Mouse (Mus musculus): Measurements from ENCODE around the gene Fads1. TPM values are rescaled to one million over a fixed set of nuclear protein-coding genes. Genes with fewer than 3 reads are reported as not detected.

Gene Fads1
- polyA plus RNA-seq, 1 experiment: 161 TPM

DNA sequence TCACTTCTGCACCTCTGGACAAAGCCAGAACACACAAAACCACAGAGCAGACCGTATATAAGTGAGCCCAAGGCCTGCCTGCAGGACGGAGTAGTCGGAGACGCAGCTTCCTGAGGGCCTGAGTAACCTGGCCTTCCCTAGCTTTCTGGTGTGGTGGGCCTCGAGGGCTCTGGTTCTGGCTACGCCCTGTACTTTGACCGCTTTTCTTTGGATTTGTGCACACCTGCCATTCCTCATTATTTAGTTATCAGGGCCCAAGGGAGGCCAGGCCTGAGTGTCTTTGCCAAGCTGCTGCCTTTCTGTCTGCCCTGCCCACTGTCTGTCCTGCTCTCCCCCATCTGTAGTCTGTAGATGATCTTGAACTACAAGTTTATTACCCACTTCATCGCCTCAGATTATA, 7.3 kb downstream of the Fads1 start:
- WGBS: 79% methylated on average over 8 of the region's 8 CpGs
- no peak overlapping the region for H3K27ac ChIP-seq (ENCODE audit: insufficient read depth, low read length)
- H3K27me3 ChIP-seq (ENCODE audit: control insufficient read depth, insufficient read depth, low read length): no peaks in the 10 kb centered on the region
- DNase-seq: no peak
- no peak overlapping the region for H3K4me3 ChIP-seq (replicated peaks; ENCODE audit: insufficient read depth, low read depth, low read length)
- TF ChIP-seq CTCF (IDR thresholded peaks at IDR 0.05; ENCODE audit: borderline replicate concordance, insufficient read depth, low read depth, low read length): no peak
- no peak for TF ChIP-seq POLR2A (IDR thresholded peaks at IDR 0.05; ENCODE audit: borderline replicate concordance, insufficient read depth, low read length)
- peaks cover 11% of the 10 kb centered on the region for H3K4me1 ChIP-seq (ENCODE audit: control insufficient read depth, insufficient read depth, low read length)

DNA sequence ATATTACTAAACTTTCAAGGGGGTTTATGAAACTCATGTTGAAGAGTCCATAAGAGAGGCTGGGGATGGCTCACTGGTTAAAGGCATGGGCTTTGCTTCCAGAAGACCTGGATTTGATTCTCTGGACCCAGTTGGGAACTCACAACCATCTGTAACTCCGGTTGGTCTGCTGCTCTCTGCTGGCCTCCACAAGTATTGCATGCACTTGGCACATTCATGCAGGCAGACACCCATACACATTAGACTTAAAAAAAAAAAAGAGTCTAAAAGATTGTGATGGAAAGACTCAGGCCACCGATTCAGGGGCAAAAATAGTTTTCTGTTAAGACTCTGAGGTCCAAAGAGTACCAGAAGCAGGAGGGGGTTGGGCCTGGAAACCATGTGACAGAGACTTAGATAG, 8.1 kb downstream of the Fads1 start:
- TF ChIP-seq POLR2A (IDR thresholded peaks at IDR 0.05; ENCODE audit: borderline replicate concordance, insufficient read depth, low read length): no peak
- TF ChIP-seq CTCF (IDR thresholded peaks at IDR 0.05; ENCODE audit: borderline replicate concordance, insufficient read depth, low read depth, low read length): peak; percentile 57; the same call in 1 of the 2 replicates
- H3K27ac ChIP-seq (ENCODE audit: insufficient read depth, low read length): no peak overlapping the region

DNA sequence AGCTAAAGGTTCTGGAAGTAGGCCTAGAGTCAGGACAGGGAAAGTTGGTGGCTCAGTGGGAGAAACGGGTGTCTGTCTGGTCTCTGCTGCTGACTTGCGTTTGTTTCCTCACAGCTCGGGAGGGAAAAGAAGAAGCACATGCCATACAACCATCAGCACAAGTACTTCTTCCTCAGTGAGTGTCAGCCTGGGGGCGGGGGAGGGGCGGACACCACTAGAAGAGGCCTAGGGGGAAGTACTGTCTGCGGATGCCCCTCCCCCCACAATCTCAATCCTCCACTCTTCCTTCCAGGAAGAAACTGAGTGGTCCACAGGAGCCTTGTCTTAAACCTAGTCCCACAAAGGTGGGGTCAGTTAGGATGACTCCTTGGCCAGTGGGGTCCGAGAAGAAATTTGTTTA, 8.6 kb downstream of the Fads1 start:
- no peak for TF ChIP-seq POLR2A (IDR thresholded peaks at IDR 0.05; ENCODE audit: borderline replicate concordance, insufficient read depth, low read length)
- no peak for TF ChIP-seq CTCF (IDR thresholded peaks at IDR 0.05; ENCODE audit: borderline replicate concordance, insufficient read depth, low read depth, low read length)
- Histone ChIP-seq H3K4me3 (replicated peaks; ENCODE audit: insufficient read depth, low read depth, low read length) (no peak overlapping the region), H3K27me3 (ENCODE audit: control insufficient read depth, insufficient read depth, low read length) (no peaks in the 10 kb centered on the region), H3K4me1 (ENCODE audit: control insufficient read depth, insufficient read depth, low read length) (peaks cover 11% of the 10 kb centered on the region), H3K27ac (ENCODE audit: insufficient read depth, low read length) (no peak overlapping the region)
- 78% methylated on average over 7 of the region's 7 CpGs for WGBS
- DNase-seq: no peak

More for the DNA sequence above, 8.1 kb downstream of the Fads1 start:
- DNase-seq: peak; percentile 42 to 53
- no peak overlapping the region for H3K4me3 ChIP-seq (replicated peaks; ENCODE audit: insufficient read depth, low read depth, low read length)
- peaks cover 11% of the 10 kb centered on the region for H3K4me1 ChIP-seq (ENCODE audit: control insufficient read depth, insufficient read depth, low read length)
- no peaks in the 10 kb centered on the region for H3K27me3 ChIP-seq (ENCODE audit: control insufficient read depth, insufficient read depth, low read length)
- WGBS: 43% methylated on average over 2 of the region's 2 CpGs

DNA sequence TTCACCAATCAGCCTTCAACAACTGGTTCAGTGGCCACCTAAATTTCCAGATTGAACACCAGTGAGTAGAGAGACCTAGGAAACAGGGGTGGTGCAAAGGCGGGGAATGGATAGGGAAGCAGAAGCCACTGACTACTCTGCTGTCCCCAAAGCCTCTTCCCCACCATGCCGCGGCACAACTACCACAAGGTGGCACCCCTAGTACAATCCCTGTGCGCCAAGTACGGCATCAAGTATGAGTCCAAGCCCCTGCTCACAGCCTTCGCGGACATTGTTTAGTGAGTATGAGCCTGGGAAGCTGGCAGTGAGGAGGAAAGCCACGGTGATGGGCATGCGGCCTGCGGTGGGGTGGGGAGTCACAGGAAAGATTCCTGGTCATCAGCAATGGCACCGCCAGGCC, 11.6 kb downstream of the Fads1 start:
- H3K4me1 ChIP-seq (ENCODE audit: control insufficient read depth, insufficient read depth, low read length): no peaks in the 10 kb centered on the region
- H3K4me3 ChIP-seq (replicated peaks; ENCODE audit: insufficient read depth, low read depth, low read length): no peak overlapping the region
- H3K27ac ChIP-seq (ENCODE audit: insufficient read depth, low read length): no peak overlapping the region
- 78% methylated on average over 11 of the region's 11 CpGs for WGBS
- no peaks in the 10 kb centered on the region for H3K27me3 ChIP-seq (ENCODE audit: control insufficient read depth, insufficient read depth, low read length)
- DNase-seq: no peak
- TF ChIP-seq POLR2A (IDR thresholded peaks at IDR 0.05; ENCODE audit: borderline replicate concordance, insufficient read depth, low read length) (no peak), CTCF (IDR thresholded peaks at IDR 0.05; ENCODE audit: borderline replicate concordance, insufficient read depth, low read depth, low read length) (no peak)

DNA sequence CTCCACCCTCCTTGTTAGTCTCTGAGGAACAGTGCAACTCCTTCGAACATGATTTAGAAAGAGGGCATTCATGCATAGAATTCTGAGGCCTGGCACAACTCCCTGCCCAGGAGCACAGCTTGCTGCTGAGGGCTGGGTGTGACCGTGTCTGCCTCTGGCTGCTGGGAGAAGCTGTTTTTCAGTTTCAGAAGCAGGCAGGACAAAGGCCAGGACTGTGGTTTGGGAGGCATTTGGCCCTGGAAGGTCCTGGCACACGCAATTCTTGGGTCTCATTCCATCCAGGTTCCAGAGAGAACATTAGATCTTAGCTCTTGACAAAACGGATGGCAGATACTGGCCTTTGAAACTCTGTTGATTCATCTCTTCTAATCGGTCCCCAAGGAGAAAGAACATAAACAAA, 12.6 kb downstream of the Fads1 start:
- H3K4me1 ChIP-seq (ENCODE audit: control insufficient read depth, insufficient read depth, low read length): no peaks in the 10 kb centered on the region
- no peak overlapping the region for H3K4me3 ChIP-seq (replicated peaks; ENCODE audit: insufficient read depth, low read depth, low read length)
- TF ChIP-seq CTCF (IDR thresholded peaks at IDR 0.05; ENCODE audit: borderline replicate concordance, insufficient read depth, low read depth, low read length) (no peak), POLR2A (IDR thresholded peaks at IDR 0.05; ENCODE audit: borderline replicate concordance, insufficient read depth, low read length) (no peak)
- no peaks in the 10 kb centered on the region for H3K27me3 ChIP-seq (ENCODE audit: control insufficient read depth, insufficient read depth, low read length)
- no peak for DNase-seq
- no peak overlapping the region for H3K27ac ChIP-seq (ENCODE audit: insufficient read depth, low read length)
- WGBS: 36% methylated on average over 5 of the region's 5 CpGs

DNA sequence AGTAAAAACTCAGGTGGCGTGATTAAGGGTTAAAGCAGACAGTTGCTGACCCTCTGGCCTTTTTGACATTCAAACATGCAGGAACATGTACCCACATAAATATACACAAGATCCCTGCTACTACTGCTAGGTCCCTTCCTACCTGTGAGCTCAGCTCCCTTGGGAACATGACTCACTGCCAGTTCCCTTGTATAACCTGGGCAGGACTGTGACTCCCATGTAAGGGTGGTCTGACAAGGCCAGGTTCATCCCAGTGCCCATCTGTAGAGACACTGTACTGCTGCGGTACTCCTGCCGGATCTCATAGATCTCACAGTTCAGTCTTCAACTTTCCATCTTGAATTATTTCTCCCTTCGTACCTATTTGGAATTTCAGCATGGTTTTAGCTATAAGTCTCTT, 14.4 kb downstream of the Fads1 start:
- H3K4me1 ChIP-seq (ENCODE audit: control insufficient read depth, insufficient read depth, low read length): no peaks in the 10 kb centered on the region
- TF ChIP-seq POLR2A (IDR thresholded peaks at IDR 0.05; ENCODE audit: borderline replicate concordance, insufficient read depth, low read length) (no peak), CTCF (IDR thresholded peaks at IDR 0.05; ENCODE audit: borderline replicate concordance, insufficient read depth, low read depth, low read length) (no peak)
- no peak for DNase-seq
- 90% methylated on average over 4 of the region's 4 CpGs for whole genome bisulfite sequencing
- no peaks in the 10 kb centered on the region for H3K27me3 ChIP-seq (ENCODE audit: control insufficient read depth, insufficient read depth, low read length)
- no peak overlapping the region for H3K4me3 ChIP-seq (replicated peaks; ENCODE audit: insufficient read depth, low read depth, low read length)
- H3K27ac ChIP-seq (ENCODE audit: insufficient read depth, low read length): no peak overlapping the region

DNA sequence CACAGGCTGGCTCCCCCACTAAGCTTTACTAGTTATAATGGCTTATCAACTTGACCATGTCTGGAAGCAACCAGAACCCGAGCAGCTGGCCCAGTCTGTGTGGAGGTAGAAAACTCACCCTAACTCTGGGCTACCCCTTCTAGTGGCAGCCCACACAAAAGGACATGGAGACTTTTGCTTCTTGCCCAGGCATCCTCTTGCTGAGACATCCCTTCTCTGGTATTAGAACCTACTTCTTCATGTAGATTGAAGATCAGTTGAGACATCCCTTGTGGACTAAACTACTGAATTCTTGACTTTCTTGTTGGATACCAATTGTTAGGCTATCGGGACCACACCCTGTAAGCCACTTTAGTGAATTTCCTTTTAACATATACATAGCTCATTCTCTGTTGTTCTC, 15.6 kb downstream of the Fads1 start:
- WGBS: 78% methylated on average over 2 of the region's 2 CpGs
- no peak for TF ChIP-seq POLR2A (IDR thresholded peaks at IDR 0.05; ENCODE audit: borderline replicate concordance, insufficient read depth, low read length)
- TF ChIP-seq CTCF (IDR thresholded peaks at IDR 0.05; ENCODE audit: borderline replicate concordance, insufficient read depth, low read depth, low read length): no peak
- Histone ChIP-seq H3K4me1 (ENCODE audit: control insufficient read depth, insufficient read depth, low read length) (no peaks in the 10 kb centered on the region), H3K27me3 (ENCODE audit: control insufficient read depth, insufficient read depth, low read length) (no peaks in the 10 kb centered on the region), H3K4me3 (replicated peaks; ENCODE audit: insufficient read depth, low read depth, low read length) (no peak overlapping the region), H3K27ac (ENCODE audit: insufficient read depth, low read length) (no peak overlapping the region)
- DNase-seq: no peak

DNA sequence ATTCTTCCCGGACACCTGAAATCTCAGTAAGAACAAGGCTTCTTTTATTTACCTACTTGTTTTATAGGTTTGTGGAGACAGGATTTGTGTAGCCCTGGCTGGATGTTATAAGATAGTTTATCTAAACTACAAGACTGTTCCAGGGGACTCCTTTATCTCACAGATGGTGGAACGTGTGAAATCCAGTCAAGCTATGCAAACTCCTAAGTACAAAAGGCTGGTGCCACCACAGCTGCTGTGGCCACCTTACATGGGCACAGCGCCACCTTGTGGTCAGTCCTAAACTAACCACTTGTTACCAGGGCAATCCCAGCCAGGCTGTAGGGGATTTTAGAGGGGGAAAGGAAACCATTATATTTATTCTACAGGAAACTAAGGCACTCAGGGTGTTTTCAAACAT, 16.0 kb downstream of the Fads1 start:
- TF ChIP-seq POLR2A (IDR thresholded peaks at IDR 0.05; ENCODE audit: borderline replicate concordance, insufficient read depth, low read length): no peak
- TF ChIP-seq CTCF (IDR thresholded peaks at IDR 0.05; ENCODE audit: borderline replicate concordance, insufficient read depth, low read depth, low read length): peak; percentile 91
- Histone ChIP-seq H3K4me3 (replicated peaks; ENCODE audit: insufficient read depth, low read depth, low read length) (no peak overlapping the region), H3K27ac (ENCODE audit: insufficient read depth, low read length) (no peak overlapping the region), H3K4me1 (ENCODE audit: control insufficient read depth, insufficient read depth, low read length) (no peaks in the 10 kb centered on the region), H3K27me3 (ENCODE audit: control insufficient read depth, insufficient read depth, low read length) (no peaks in the 10 kb centered on the region)
- DNase-seq: peak; percentile 64 to 77
- WGBS: 28% methylated on average over 3 of the region's 3 CpGs

Data from cerebellum, adult 2 months (tissue).